ENCODE assay signal across 22 mouse cellular contexts in the genomic region with DNA sequence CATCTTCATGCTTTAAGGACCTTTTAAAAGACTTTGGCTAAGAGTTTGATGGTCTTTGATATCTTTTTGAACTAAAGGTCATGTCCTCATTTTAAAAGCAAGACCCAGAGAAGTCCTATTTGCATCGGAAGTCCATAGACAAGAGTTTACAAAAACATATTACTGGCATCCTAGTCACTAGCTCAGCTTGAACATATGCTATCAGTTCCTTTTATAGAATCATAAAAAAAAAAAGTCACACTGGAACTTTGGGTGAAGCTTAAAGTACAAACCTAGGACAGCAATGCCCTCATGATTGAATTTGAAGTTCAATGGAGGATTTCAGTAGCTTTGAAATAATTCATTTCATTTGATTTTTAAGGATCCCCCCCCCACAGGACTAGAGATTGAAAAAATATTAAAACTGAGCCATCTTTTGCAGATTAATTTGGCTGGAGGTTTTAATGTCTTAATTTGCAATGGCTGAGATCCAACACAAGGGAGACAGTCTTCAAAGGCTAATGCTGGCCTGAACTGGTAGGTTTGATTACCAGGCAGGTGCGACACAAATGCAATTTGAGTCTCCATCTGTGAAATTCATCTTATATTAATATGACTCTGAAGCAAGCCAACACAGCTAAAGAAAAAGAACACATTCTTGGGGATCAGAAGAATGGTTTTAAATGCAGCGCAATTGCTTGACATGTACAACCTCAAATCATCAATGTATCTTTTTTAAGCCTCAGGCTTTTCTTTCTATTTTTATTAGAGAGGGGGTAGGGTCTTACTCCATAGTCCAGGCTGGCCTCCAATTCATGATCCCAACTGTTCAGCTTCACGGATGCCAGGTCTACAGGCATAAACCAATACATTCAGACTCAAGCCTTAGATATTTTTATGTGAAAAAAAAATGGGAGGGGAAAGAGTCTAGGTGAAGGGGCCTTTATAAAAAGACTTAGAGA.
DNase-seq lines count a peak whose midpoint lies in the region; ATAC-seq lines count a peak whose summit lies in the region.
"Had no signal": no experiment of that assay in that cellular context is flagged by ENCODE, and none has a peak within 500 bp of the region (broad histone marks: within the 10 kb centered on the region; RNA-seq: fewer than 3 reads in every experiment).

No protein-coding gene starts in this region.

- no peaks in the 10 kb centered on the region for H3K36me3 ChIP-seq in forebrain, embryonic 14.5 days (ENCODE audit: control insufficient read depth, insufficient read depth, low read length)
- H3K36me3 ChIP-seq in forebrain, embryonic 11.5 days (ENCODE audit: control insufficient read depth, insufficient read depth, low read length), result no peaks in the 10 kb centered on the region
- H3K36me3 ChIP-seq: embryonic facial prominence, embryonic 12.5 days; heart, embryonic 15.5 days; limb, embryonic 12.5 days; liver, embryonic 12.5 days; midbrain, embryonic 13.5 days; neural tube, embryonic 12.5 days had no signal

- peak; percentile 28 for DNase-seq in forebrain, embryonic 14.5 days (ENCODE audit: low spot score)
- no peak for DNase-seq in forebrain, embryonic 11.5 days (ENCODE audit: low spot score)
- peak; percentile 63 for DNase-seq in left cerebral cortex, postnatal 4 days
- no peak for DNase-seq in left cerebral cortex, postnatal 10 days (ENCODE audit: extremely low spot score in 1 of 2, low spot score in 2 of 2)
- DNase-seq in cerebellum, adult 9-11 months, result peak; percentile 82
- no peak for DNase-seq in right cerebral cortex, postnatal 25 days
- no peak for DNase-seq in urinary bladder, postnatal 25 days (ENCODE audit: low spot score)
- DNase-seq: adrenal gland, postnatal 10 days; heart, postnatal 36 days; kidney, adult 8-10 months; kidney, postnatal 10 days; lung, adult 18-20 months; lung, postnatal 14 days; retina, postnatal 1 day; thymus, postnatal 25 days had no signal

- ATAC-seq in forebrain, embryonic 14.5 days, result no peak
- ATAC-seq in forebrain, embryonic 11.5 days (replicated peaks; ENCODE audit: low FRiP score), result no peak
- ATAC-seq: liver, embryonic 12.5 days; midbrain, embryonic 13.5 days had no signal

- H3K4me2 ChIP-seq in forebrain, embryonic 14.5 days (ENCODE audit: low read length), result no peak overlapping the region
- no peak overlapping the region for H3K4me2 ChIP-seq in forebrain, embryonic 11.5 days (ENCODE audit: low read depth, low read length, severe bottlenecking)
- H3K4me2 ChIP-seq: embryonic facial prominence, embryonic 12.5 days; heart, embryonic 15.5 days; hindbrain, embryonic 14.5 days; limb, embryonic 12.5 days; liver, embryonic 12.5 days; midbrain, embryonic 13.5 days; neural tube, embryonic 12.5 days had no signal

- H3K4me3 ChIP-seq in forebrain, embryonic 14.5 days (ENCODE audit: low read depth, low read length), result no peak overlapping the region
- no peak overlapping the region for H3K4me3 ChIP-seq in forebrain, embryonic 11.5 days (ENCODE audit: low read depth, low read length)
- H3K4me3 ChIP-seq: embryonic facial prominence, embryonic 12.5 days; heart, embryonic 15.5 days; limb, embryonic 12.5 days; liver, embryonic 12.5 days; midbrain, embryonic 13.5 days; neural tube, embryonic 12.5 days had no signal

- WGBS in forebrain, embryonic 14.5 days, result 83% methylated on average over 4 of the region's 4 CpGs
- WGBS in forebrain, embryonic 11.5 days, result 91% methylated on average over 4 of the region's 4 CpGs

- intact Hi-C loops in left cerebral cortex, postnatal 4 days (cut with DNase I), result no loop called here
- intact Hi-C loops in left cerebral cortex, postnatal 10 days (cut with DNase I), result no loop called here

- no peaks in the 10 kb centered on the region for H3K27me3 ChIP-seq in forebrain, embryonic 14.5 days (replicated peaks; ENCODE audit: control insufficient read depth, insufficient read depth, low read length)
- H3K27me3 ChIP-seq in forebrain, embryonic 11.5 days (ENCODE audit: control insufficient read depth, insufficient read depth, low read length), result no peaks in the 10 kb centered on the region
- H3K27me3 ChIP-seq: embryonic facial prominence, embryonic 12.5 days; heart, embryonic 15.5 days; limb, embryonic 12.5 days; liver, embryonic 12.5 days; midbrain, embryonic 13.5 days; neural tube, embryonic 12.5 days had no signal

- no peaks in the 10 kb centered on the region for H3K9me3 ChIP-seq in forebrain, embryonic 14.5 days (replicated peaks; ENCODE audit: control insufficient read depth, low read length)
- H3K9me3 ChIP-seq in forebrain, embryonic 11.5 days (ENCODE audit: control insufficient read depth, low read length), result no peaks in the 10 kb centered on the region
- H3K9me3 ChIP-seq: embryonic facial prominence, embryonic 12.5 days; heart, embryonic 15.5 days; limb, embryonic 12.5 days; liver, embryonic 12.5 days; midbrain, embryonic 13.5 days; neural tube, embryonic 12.5 days had no signal

- no peaks in the 10 kb centered on the region for H3K4me1 ChIP-seq in forebrain, embryonic 14.5 days (ENCODE audit: control insufficient read depth, insufficient read depth, low read length)
- H3K4me1 ChIP-seq in forebrain, embryonic 11.5 days (replicated peaks; ENCODE audit: control insufficient read depth, insufficient read depth, low read length), result no peaks in the 10 kb centered on the region
- H3K4me1 ChIP-seq: embryonic facial prominence, embryonic 12.5 days; heart, embryonic 15.5 days; limb, embryonic 12.5 days; liver, embryonic 12.5 days; midbrain, embryonic 13.5 days; neural tube, embryonic 12.5 days had no signal

- H3K9ac ChIP-seq in forebrain, embryonic 14.5 days (ENCODE audit: low read length), result no peak overlapping the region
- H3K9ac ChIP-seq in forebrain, embryonic 11.5 days (ENCODE audit: low read length), result no peak overlapping the region
- H3K9ac ChIP-seq: embryonic facial prominence, embryonic 12.5 days; heart, embryonic 15.5 days; hindbrain, embryonic 14.5 days; limb, embryonic 12.5 days; liver, embryonic 12.5 days; midbrain, embryonic 13.5 days; neural tube, embryonic 12.5 days had no signal

- H3K27ac ChIP-seq in forebrain, embryonic 14.5 days (ENCODE audit: low read depth, low read length), result no peak overlapping the region
- H3K27ac ChIP-seq in forebrain, embryonic 11.5 days (ENCODE audit: low read depth, low read length), result no peak overlapping the region
- H3K27ac ChIP-seq: embryonic facial prominence, embryonic 12.5 days; heart, embryonic 15.5 days; hindbrain, embryonic 14.5 days; limb, embryonic 12.5 days; liver, embryonic 12.5 days; midbrain, embryonic 13.5 days; neural tube, embryonic 12.5 days had no signal

Comparison
In these comparisons a context has a peak if more than half of its experiments do, and no peak if none do; other contexts are left out.
1. DNase-seq: peak in forebrain, embryonic 14.5 days (single experiment), left cerebral cortex, postnatal 4 days (single experiment) and cerebellum, adult 9-11 months (single experiment); none in forebrain, embryonic 11.5 days (single experiment), left cerebral cortex, postnatal 10 days (0 of 2), right cerebral cortex, postnatal 25 days (single experiment) and urinary bladder, postnatal 25 days (single experiment).